Mouse (Mus musculus): ENCODE results near the gene F2.

The F2 gene

DNA sequence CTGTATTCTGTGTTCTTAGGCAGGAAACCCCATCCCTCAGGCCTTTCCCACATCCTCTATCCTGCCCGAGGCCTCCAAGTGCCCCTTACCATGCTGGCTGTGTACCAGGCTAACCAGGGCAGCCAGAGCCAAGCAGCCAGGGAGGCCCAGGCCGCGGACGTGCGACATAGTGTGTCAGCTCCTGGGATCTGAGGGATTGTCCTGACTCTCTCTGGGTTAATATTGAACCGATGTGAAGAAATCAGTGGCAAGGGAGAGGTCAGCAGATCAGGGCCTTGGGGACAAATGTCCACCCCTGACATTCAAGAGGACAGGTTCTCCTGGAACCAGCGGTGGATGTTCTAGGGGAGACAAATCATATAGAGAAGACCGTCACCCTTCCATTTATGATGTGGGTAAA is at the start of gene F2:
Gene F2 (minus strand): TSS at position 186 of the 400 bp plus-strand sequence.
- no peak for DNase-seq

DNA sequence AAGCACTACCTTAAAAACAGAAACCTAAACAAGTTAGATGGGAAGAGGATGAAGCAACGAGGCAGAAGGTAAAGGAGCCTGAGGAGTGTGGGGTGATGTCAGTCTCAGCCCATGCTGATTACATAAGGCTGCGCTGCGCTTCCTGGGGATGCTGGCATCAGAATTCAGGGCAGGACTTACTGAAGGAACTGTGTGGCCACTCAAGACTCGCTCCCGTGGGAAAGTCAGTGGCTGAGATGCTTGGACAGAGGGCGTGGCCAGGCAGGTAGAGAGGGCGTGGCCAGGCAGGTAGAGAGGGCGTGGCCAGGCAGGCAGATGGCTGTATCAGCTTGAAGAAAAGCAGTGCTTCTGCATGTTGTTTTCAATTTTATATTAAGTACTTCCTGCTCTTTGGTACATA is 47.7 kb upstream of the F2 start:
- DNase-seq: peak; percentile 28 to 34

DNA sequence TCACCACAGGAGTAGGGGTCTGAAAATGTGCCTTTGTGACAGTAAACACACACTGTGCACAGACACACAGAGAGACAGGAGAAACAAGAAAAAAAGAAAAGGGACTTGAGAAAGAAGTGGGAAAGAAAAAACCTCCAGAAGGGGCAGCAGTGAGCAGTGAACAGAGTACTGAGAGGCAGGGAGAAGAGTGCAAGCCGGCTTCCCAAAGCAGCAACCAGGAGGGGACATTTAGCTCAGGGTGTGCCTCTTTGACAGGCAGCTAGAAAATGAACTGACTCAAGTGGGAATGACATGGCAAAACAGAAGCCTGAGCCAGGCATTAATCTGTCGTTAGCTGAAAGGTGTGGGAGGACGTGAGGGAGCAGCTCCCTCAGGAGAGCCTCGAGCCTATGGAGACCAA is 46.6 kb upstream of the F2 start:
- DNase-seq: peak; percentile 44 to 59

DNA sequence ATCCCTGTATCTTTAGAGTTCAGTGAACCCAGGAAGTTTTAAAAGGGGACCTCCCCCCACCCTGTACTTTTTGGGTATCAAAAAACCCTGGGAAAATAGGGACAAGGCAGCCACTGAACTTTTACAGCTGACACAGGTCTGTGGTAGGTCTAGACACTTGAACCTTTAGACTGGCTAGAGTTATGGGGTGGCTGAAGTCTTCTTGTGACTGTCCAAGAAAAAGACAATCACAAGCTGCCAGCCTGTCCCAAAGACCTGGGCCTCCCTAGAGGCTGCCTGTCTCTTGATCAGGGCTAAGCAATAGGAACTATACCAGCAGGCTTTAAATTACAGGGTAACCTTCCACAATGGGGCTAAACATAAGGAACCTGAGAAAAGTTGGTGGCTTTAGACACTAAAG is 40.7 kb upstream of the F2 start:
- DNase-seq: no peak

DNA sequence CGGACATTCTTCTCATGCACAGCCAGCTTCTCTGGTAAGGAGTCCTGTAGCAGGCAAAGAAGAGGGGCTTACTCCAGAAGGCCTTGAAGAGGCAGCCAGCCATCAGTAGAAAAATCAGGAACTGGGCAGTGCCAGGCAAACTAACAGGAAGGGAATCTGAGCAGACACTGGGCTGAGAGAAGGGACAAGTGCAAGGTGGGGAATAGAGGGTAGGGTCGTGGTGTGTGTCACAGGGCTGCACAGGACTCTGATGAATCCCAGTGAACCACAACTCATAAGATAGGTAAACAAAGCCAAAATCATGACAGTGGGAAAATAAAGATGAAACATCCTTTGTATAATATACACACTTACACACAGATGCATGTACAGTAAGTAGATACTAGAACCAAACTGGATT is 40.2 kb upstream of the F2 start:
- DNase-seq: no peak

DNA sequence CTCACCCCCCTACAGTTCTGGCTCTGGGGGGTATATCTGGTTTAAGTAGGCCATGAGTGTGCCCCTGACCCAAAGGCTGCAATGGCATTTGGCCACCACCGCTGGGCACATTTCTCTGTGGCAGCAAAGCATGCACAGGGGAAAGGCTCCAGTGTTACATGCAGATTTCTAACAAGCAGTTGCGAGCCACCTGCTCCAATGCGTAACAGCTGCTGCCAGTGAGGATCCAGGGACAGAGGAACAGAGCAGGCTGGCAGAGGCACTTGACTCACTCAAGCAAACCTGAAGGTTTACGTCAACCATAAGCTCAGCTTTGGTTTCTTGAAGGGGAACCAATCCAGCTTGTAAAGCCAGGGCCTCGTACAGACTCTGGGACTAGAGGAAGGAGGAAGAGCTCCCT is 38.7 kb upstream of the F2 start:
- no peak for DNase-seq

DNA sequence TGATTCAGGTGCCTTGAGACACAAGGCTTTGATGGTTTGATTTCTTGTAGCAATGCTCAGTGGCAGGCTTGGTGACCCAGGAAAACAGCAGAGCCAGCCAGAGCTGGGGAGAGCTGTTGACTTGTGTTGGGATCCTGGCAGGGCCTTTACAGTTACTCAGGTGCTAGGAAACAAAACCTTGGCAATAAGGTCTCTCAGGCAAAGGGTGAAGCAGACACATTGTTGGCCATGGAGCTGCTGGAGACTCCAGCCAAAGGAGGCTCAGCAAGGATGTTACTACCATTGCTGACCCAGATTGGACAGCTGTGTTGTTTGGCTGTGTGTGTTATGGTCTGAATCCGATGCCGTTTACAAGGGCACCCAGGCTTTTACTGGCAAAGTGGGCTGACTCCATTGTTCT is 37.4 kb upstream of the F2 start:
- no peak for DNase-seq

DNA sequence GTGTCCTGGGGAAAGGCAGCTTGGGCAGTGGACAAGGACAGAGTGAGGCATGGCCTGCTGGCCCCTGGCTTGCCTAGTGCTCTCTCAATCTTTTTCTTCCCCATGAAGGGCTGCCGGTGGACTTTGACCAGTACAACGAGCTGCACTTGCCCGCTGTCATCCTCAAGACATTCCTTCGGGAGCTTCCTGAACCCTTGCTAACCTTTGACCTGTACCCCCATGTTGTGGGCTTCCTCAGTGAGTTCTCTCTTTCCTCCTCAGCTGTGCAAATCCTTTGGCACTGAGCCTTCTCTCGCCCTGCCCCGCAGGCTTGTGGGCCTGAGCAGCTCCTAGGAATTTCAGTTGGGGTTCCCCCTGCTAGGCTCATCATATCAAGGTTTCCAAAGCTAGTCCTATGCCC is 33.8 kb upstream of the F2 start:
- no peak for DNase-seq

DNA sequence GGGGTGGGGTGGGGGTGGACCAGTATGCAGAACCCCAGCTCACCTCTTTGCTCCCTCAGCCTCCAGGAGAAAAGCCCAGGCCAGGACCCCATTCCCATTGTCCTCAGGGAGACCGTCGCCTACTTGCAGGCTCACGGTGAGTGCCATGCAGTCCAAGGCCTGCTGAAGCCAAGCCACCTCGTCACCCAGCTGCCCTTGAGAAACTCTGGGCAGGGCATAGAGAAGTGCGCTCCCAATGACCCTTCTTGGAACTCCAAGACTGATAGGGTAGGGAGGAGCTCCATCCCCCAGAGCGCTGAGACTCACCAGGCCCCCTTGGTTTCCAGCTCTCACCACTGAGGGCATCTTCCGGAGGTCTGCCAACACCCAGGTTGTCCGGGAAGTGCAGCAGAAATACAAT is 33.1 kb upstream of the F2 start:
- DNase-seq: no peak

DNA sequence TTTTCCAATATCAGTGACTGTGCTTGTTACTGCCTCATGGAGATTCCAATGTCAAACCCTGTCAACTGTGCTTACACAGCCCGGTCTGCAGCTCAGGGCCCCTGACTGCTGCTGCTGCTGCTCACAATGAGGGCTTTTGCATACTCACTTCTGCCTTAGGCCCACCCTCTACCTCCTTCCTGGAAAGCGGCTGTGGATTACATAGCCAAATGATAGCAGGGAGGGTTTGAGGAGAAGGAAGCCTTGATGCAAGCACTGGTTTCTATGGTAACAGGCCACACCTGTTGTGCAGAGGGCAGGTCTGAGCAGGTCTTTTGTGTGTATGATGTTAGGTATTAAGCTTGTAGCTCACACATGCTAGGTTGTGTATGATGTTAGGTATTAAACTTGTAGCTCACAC is 31.5 kb upstream of the F2 start:
- DNase-seq: no peak

DNA sequence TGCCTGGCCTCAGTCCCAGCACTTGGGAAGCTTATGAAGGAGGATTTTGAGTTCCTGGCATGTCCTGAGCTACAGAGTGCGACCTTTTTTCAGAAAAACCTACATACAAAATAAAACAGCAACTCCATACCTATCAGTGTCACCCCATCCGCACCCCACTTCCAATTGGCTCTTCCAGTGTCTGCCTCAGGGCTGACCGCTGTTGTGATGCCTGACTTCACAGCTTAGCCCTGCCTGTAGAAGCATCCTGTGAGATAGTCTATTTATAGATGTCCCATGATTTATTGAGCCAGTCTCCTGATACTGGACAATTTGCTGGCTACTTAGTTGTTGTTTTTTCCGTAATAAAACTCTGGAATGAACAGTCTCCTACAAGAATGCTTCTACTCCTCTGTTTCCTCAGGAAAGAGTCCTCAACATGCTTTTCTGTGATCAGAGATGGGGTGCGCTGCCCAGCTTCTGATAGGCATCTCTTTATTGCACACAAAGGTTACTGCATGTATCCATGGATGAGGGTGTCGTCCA is 30.2 kb upstream of the F2 start:
- DNase-seq: no peak

DNA sequence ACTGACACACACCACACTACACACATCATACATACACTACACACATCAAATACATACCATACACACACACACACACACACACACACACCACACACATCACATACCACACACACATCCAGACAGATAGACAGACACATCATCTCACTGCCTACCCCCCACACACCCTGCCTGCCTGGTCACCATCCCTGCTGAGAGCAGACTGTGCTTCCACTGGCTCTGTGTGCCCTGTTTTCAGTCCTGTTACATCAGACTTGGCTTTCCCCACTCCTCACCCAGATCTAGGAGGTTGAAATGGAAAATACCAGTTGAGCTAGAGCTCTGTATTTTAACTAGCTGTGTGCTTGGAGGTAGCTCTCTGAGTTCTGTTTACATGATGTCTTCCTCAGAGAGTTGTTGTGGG is 28.6 kb upstream of the F2 start:
- DNase-seq: no peak

DNA sequence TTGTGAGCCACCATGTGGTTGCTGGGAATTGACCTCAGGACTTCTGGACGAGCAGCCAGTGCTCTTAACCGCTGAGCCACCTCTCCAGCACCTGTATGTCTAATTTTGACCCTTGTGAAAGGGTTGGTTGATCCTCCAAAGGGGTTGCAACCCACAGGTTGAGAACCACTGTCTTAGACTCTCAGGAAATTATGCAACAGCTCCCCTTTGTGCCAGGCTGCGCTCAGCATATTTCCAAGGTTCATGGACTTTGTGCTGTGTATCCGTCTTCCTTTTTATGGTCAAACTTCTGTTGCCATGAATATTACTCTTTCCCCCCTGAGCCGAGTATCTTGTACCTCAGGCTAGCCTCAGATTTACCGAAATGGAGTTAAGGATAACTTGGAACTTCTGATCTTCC is 24.8 kb upstream of the F2 start:
- DNase-seq: no peak

DNA sequence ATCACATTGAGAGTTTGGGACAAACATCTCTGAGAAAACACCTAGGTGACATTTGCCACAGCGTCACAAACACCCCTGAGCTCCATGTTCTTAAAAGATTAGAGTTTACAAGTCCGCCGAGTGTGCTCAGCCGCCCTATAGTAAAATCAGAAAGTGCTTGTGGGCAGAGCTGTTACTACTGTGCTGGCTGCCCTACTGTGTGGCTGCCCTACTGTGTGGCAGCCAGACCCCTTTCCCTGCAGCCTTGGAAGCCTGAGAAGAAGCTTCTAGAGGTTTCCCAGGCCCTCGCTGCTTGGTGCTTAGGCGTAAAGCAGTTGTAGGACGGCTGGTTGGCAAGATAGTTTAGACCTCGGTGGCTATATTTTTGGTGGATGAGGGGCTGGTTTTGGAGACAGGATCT is 23.4 kb upstream of the F2 start:
- DNase-seq: no peak

DNA sequence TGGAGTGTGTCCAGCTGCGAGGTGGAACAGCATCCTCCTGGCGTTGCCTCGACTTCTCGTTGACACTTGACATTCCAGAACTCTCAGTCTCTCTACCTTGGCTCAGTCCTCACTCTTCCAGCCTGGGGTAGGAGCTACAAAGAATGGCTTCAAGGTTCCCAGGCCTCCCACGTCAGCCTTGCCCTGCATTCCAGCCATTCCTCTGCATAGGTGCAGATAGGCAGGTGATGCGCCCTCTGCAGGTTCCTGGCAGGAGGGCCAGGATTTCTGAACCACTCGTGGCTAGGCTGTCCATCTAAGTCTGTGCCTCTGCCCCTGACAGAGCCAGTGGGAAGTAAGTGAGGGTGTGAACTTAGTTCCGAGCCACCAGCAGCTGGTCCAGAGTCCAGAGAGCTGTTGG is 20.6 kb upstream of the F2 start:
- DNase-seq: no peak

DNA sequence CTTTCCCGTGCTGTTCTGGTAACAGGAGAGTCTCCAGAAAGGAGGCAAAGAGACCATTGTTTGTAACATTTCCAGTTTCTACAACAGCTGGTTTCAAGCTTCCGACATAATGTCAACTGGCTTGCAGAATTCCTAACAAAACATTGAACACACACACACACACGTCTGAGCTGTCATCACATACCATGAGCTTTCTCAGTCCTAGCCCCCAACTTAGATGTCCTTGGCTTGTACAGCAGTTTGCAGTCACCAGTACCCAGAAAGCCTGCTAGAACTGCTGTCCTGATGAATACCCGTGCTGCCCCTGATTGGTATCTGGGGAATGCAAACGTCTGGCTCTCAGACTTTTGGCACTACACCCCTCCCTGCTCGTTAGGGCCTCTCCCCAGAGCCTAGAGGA is 19.6 kb upstream of the F2 start:
- DNase-seq: no peak

DNA sequence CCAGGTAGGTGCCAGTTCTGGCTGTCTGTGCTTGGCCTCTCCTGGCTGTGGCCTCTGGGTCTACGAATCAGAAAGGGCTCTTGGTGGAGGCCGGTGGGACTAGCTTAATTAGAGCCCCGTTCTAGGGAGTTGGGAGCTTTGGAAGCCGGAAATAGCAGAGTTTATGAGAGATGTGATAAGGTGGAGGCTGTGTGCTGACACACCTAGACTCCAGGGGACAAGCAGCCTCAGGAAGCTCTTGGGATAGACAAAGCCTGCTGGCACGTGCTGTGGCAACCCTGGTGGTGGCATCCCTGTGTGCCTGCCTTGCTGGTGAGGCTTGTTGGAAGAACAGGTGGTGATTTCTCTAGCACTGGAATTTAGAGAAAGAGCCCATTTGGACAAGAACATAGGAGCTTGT is 19.2 kb upstream of the F2 start:
- no peak for DNase-seq

DNA sequence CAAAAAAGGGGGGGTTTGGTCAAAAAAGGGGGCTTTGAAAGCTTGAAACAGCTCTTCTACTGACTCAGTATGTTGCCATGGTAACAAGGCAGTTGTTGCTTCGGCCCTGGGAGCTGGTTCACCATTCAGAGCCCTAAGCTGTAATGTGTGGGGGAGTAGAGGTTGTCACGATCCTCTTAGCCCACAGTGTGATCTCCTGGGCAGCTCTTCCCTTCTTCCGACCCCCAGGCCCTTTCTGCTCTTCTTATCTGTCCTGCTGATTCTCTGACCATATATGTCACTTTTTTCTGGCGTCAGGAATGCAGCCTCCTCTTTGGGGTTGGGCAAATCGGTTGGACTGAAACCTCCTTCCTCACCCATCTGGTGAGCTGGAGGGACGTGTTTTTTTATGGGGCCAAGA is 16.6 kb upstream of the F2 start:
- DNase-seq: no peak

DNA sequence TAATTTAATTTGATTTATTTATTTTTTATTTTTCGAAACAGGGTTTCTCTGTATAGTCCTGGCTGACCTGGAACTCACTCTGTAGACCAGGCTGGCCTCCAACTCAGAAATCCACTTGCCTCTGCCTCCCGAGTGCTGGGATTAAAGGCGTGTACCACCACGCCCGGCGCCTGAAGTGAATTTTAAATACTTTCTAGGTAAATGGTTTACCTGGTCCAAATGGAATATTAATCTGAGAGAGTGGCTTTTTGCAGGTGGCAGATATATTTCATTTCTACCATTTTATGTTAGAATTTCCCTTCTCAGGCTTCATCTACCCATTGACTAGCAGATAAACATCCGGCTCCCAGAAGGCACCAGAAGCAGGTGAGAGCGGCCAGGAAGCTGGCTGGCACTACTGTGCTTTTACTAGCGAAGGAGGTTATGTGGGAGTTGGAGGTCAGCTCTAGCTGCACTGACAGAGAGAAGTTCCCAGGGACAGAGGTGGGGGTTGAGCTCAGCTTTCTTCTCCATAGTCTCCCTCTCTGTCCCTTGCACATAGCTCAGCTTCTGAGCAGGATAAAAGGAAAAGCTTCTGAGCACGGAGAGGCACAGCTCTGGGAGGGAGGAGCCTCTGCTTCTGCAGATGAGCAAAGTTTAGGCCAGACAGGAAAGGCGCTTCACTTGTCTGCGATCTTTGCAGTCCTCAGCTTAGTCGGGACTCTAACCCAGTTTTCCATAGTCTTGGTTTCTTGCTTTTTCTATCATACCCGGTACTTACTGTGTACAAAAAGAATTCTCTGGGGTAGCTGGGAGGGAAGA is 15.4 kb upstream of the F2 start:
- DNase-seq: no peak

DNA sequence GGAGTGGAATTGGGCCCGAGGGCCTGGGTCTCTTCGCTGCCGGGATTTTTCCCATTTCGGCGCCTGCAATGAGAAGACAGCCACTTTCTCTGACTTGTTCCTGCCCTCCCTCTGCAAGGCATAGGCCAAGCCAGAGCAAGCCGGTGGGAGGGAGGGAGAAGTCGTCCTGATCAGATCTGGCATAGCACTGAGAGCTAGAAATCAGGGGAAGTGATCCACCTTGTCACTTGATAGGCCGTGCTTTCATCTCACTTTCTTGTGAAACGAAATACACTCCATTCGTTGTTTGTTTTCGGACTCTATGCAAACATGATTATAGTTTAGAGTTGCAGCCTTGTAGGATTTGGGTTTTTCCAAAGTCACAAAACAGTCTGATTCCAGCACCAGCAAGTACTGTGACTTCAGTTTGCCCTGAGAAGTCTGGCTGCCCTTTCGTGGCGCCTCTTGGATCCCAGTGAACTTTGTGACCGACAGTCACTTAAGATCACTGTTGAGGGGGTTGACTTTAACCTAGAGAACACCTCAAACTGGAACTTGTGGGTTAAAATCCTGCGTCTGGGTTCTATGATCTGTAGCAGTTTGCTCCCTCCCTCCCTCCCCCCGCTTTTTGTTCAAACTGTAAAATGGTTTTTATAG is 14.3 kb upstream of the F2 start:
- no peak for DNase-seq

DNA sequence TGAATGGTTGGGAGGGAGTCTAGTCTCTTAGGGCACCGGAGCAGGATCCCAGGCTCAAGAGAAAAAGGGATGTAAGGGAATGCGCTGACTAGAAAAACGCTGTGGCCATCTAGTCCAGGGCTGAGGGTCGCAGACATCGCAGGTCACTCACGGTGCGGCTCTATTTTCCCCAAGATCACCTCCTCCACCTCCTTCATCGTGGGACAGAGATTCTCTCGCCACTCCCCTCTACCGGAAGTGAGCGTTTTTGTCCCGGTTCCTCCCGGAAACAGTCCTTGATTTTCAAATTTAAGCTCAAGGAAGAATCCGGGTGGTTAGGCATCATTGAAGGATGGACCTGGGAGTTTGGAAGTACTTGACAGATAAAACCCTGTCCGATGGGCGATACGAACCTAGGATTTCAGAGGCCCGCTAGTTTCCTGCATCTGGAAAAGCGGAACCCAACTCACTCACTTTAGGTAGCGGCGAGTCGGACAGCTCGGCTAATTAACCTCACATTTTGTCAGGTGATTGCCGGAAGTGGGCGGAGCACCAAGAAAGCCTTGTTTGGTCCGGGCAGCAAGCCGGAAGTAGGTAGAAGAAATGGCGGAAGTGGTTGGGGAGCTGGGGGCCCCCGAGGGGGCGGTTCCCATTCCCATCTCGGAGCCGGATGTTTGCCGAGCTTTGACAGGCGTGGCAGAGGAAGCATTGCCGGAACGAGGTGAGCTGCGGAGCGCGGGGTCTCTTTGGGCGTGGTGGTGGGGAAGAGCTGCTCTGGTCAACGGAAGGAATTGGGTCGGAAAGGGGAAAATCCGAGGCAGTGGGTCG is 13.5 kb upstream of the F2 start, which contains the start of the genes Zfp408 and Arhgap1:
Gene Zfp408 (minus strand): TSS at position 239 of the 807 bp plus-strand sequence.
Gene Arhgap1 (plus strand): TSS at position 308 of the 807 bp plus-strand sequence.
- DNase-seq: peak; percentile 97

DNA sequence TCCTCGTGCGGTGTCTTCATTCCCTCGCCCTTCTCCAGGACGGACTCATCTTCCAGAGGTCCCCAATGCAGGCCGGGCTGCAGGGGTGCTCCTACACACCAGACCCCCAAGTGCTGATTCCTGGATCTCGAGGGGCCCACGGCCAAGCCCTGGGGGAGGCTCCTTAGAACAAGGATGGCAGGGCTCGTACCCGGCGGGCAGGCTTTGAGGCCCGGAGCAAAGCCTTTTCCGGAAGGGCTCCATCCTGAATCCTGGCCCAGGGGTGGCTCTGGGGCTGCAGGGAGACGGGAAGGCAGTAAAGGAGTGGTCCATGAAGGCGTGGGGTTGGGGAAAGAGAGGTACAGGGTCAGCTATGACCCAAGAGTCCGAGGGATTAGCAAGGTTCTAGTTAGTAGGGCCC is 12.9 kb upstream of the F2 start:
- DNase-seq: peak in 1 of 2 experiments; percentile 30

DNA sequence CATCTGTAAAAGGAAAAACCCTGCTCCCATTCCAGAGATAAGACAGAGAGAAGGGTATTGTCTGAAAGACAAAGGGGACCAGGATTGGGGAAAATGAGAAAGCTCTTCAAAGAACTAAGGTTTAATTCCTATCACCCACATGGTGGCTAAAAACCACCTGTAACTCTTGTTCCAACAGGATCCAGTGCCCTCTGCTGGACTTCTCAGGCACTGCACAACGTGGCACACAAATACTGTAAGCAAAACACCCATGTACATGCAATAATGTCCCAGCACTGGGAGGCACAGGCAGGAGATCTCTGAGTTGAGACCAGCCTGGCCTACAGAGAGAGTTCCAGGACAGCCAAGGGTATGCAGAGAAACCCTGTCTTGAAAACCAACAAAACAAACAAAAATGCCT is 10.5 kb upstream of the F2 start:
- peak; percentile 64 for DNase-seq

DNA sequence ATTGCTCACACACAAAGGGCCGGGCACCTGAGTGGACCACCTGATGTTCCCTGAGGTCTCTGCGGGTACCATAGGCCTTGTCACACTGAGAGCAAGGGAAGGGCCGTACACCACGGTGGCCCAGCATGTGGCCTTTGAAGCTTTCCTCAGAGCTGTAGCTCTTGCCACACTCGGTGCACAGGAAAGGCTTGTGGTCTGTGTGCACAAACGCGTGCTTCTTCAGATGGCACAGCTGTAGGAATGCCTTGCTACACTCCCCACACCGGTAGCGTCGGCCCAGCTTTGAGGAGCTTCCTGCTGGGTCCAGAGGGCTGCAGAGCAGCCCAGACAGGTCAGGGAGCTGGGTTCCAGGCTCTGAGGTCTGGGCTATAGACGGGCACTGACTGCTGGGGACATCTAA is 9.6 kb upstream of the F2 start:
- DNase-seq: no peak
